Mouse (Mus musculus) WW6 (cell line): ENCODE data around the gene Rbm28.

Experiments
- DNase-seq: peaks from one replicate; pipeline ENCODE4 v3.0.0-alpha.2; 2013; ENCODE audit warnings: low read depth, low spot score

Rbm28 gene

GRCm38 (mm10) chr6:29164314-29165244 lies at the start of gene Rbm28:
TSS of gene Rbm28 (minus strand) at chr6:29165006.
- peak; percentile 85 for DNase-seq

GRCm38 (mm10) chr6:29214245-29214644 lies 49.4 kb upstream of the Rbm28 start:
- DNase-seq, result no peak

- DNase-seq, result no peak
Observed at GRCm38 (mm10) chr6:29213436-29213835, 48.6 kb upstream of the Rbm28 start.

DNA sequence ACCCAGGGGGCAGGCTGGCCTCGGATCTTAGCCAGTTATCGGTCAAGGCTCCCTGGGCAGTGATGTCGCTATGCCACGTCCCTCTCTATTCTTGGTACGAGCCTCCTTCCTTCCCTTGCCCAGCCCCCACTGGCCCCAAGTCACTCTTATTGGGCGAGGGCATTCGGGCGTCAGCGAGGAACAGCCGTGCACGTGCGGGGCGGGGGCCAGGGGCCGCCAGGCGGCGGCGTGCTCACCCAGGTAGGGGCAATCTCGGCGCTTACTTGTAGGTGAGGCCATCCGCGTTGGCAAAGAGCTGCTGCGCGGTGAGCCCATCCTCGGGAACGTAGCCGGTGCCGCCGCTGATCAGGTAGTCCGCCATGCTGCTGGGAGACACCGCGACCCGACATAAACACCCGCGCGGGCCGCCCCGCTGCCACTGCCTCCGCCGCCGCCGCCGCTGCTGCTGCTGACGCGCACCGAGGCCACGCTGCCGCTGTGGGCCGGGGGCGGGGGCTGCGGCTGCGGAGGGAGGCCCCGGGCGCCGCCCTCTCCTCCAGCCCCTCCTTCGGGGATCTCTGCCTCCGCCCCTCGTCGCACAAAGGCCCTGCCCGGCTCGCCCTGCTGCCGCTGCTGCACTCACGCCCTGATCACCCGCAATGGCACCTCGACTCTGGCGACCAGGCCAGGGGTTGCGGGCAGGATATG lies 47.1 kb upstream of the Rbm28 start:
- DNase-seq, result peak; percentile 50

- no peak for DNase-seq
Observed at GRCm38 (mm10) chr6:29211146-29211545, 46.3 kb upstream of the Rbm28 start.

GRCm38 (mm10) chr6:29210231-29210936 lies 45.6 kb upstream of the Rbm28 start:
- no peak for DNase-seq

GRCm38 (mm10) chr6:29208178-29208577 lies 43.4 kb upstream of the Rbm28 start:
- DNase-seq, result no peak

GRCm38 (mm10) chr6:29207017-29207416 lies 42.2 kb upstream of the Rbm28 start:
- no peak for DNase-seq

DNA sequence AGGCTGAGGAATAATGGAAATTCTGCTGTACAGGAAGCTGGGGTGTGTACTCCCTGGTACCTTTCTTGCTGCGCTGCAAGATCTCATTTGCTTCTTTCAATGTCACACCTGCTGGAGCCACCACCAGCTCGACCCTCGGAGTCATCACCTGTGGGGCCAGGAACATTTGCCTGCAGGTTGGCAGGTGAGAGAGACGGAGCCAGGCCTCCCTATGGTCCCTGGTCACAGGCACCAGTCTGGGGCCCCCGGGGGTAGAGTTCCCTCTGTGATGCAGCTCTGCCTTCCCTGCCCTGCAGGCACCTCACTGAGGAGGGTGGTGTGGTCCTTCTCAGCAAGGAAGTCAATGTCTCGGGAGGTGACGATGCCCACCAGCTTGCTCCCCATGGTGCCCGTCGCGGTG lies 41.2 kb upstream of the Rbm28 start:
- DNase-seq, result no peak

GRCm38 (mm10) chr6:29204932-29205614 lies 40.3 kb upstream of the Rbm28 start:
- DNase-seq, result peak; percentile 46

DNA sequence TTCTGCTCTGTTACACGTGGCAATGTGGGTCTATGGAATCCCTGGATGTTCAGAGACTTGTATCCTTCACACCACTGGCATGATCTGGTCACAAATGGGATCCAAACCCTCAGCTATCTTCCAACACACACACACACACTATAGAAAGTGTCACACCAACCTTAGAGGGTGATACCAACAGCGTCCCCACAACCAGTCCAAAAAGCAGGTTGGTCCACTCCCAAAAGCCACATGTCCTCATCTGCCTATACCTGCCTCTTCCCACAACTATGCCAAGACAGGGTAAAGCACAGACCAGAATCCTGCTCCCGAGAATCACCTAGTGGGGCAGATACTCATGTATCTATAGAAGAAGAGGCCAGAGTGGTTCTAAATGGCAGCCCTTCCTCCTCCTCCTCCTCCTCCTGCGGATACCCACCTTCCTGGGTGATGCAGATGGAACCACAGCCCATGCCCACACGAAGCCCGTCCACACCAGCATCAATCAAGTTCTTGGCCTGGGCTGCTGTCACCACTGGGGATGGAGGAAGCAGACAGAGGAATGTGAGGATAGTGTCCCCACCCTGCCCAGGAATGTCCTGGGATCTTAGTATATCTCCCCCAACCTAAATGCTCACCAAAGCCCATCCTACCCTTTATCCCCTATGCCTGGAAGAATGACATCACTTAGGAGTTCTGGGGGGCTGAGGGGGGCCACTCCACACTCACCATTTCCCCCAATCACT lies 39.2 kb upstream of the Rbm28 start:
- DNase-seq, result no peak

DNA sequence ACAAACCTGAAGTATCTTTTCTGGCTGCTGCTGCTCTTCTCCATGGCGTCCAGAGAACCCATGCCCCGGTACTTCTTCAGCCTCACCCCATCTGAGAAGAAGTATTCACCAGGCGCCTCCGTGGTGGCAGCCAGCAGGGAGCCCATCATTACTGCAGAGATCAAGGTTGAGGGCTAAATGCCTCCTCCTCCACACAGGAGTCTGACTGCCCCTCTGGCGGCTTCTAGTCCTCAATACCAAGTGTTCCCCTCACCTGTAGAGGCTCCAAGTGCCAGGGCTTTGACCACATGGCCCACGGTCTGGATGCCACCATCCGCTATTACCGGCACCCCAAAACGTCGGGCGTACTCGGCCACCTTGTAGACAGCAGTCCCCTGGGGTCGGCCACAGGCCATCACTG lies 38.3 kb upstream of the Rbm28 start:
- DNase-seq, result no peak

DNA sequence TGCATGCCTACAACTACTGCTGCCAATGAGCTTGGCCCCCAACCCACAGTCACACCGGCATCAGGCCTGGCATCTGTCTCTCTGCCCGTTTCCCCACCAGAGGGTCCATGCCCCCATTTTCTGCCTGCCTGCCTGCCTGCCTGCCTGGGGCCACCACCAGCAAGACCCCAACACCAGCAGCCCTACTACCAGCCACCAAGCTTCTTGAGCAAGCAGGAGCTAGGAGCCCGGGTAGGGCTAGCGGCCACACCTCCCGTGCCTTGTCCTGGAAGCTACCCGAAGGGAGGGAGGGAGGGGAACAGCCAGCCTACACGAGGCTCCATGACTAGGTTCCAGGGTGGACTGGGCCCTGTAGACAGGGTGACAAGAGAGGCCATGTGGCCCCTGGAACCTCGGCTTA lies 37.2 kb upstream of the Rbm28 start:
- DNase-seq, result no peak

DNA sequence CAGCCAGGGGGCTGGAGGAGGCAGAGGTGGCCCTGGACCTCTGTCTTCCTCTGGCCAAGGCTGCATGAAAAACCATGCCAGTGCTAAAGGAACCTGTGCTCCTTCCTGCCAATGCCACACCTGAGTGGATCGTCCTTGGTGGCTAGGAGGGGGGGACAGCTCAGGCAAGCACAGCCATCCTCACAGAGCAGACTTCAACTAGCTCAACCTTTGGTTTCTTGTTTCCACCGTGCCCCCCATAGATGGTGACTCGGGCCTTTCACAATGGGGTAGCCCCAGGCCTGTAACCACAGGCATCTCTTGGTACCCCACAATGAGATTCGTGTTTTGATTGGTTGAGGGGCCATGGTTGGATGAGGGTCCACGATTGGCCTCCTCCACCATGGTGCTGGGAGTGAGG lies 36.5 kb upstream of the Rbm28 start:
- DNase-seq, result no peak

- DNase-seq, result no peak
Observed at GRCm38 (mm10) chr6:29200496-29200895, 35.7 kb upstream of the Rbm28 start.

- no peak for DNase-seq
Observed at GRCm38 (mm10) chr6:29199223-29199855, 34.5 kb upstream of the Rbm28 start.

DNA sequence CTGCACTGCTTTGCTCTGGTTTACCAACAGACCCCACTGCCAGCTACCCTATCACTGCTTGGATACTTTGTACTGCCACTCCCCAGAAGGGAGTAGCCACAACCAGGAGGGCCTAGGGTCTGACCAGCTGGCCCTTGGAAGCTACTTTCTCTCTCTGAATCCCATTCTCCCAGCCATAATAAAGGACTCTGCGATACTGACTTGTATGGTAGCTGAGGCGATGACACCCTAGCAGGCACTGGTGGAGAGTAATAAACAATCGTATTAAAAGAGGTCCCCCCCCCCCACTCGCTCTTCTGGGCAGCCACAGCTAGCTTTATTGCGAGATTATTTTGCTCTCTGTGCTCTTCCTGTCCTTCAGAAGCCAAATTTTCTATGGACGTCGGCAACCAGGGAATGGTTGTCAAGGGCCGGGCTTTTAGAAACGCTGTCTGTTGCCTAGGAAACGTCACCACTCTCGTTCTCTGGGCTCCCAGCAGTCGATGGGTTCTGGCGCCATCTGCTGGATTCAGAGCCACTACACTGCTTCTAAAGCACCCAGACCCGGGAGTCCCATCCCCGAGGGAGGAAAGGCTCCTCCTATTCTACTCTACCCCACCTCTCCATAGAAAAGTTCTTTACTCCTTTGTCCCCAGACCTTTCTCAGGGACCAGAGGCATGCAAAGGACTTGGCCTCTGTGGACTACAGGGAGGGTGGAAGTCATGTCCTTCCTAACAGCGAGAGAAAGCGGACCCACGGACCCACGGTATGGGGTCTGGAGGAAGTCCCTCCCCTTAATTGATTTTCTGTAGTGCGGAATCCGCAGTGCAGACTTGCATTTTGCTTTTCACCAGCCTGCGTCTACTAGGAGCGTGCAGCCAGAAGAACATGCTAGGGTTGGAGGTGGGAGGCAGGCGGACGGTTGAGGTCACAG lies 33.8 kb upstream of the Rbm28 start:
- DNase-seq, result peak; percentile 78

DNA sequence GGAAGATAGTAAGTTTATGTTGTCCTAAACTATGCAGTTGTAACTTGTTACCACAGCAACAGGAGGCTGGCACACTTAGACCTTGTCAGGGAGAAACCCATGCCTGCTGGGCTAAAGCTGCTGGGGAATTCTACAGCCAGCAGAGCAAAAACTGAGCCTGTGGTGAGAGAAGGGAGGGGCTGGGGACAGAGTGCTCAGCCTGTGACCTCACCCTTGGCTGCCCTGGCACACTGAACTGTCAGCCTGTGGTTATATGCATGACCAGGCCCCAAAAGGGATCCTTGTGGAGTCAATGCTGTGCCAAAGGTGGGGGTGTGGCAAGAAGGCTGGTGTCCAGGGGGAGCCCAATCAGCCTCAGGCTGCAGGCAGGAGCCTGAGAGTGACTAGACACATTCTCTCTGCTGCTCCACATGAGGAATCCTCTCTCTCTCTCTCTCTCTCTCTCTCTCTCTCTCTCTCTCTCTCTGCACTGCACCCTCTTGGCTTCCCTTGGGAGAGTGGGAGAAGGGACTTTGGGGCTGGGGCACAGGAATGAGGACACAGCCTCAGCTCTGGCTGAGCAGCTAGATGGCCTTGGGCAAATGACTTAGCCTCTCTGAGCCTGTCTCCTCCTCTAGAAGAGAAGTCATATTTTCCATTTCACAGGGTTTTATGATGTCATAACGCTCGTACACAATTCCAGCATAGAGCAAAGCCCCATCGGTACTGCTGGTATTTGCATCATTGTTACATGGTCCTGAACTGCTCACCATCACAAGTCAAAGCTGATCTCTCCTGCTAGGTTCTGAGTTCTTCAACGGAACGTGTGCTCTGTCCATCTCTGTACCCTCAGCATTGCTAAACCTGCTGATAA lies 31.3 kb upstream of the Rbm28 start:
- no peak for DNase-seq

DNA sequence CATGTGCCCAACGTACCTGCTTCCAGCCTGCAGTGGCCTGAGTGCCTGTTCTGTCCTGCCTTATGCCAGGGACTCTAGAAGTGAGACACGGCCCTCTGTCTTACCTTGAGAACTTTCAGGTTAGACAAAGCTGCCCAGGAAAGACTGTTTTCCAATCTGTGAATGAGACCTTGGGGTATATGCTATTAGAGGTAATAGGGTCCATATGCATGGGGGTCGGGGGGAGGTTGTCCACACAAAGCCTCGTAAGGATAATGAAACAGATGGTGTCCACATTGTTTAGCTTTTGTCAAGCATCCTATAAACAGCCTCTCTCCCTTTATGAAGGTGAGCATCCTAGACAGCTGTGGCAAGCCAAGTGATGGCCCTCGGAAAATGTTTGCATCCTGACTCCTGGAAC lies 30.3 kb upstream of the Rbm28 start:
- no peak for DNase-seq
